Mouse (Mus musculus) stomach, embryonic 14.5 days (tissue): ENCODE measurements at regions not wholly inside any gene's neighbourhood (a gene's known extent, or its start where the extent isn't known, plus 50 kb on each side); places are given as distances from the start of the nearest gene placed in this dataset.

ENCODE experiments used
- ATAC-seq: fragments of 200-750 bp; cut with Nextera tagmentation; 2 replicates; pipeline ENCODE4 v1.8.0; 2017; ENCODE audit warnings: low read depth, moderate TSS enrichment; ENCODE audit not compliant: insufficient number of reproducible peaks, insufficient read depth, low FRiP score
- H3K27ac ChIP-seq: fragments of 300-500 bp; sonication (generic); 2 replicates; pipeline ENCODE4 v1.5.1; 2014; ENCODE audit warnings: mild to moderate bottlenecking, low read length, moderate library complexity, mixed read lengths
- H3K27me3 ChIP-seq: fragments of 300-500 bp; sonication (generic); 2 replicates; pipeline ENCODE4 v1.6.1; 2014; ENCODE audit warnings: low read length, control low read depth, mixed read lengths; ENCODE audit not compliant: control insufficient read depth, insufficient read depth
- H3K36me3 ChIP-seq: fragments of 300-500 bp; sonication (generic); 2 replicates; pipeline ENCODE4 v1.6.1; 2014; ENCODE audit warnings: mild to moderate bottlenecking, control low read depth, low read length, moderate library complexity, mixed read lengths; ENCODE audit not compliant: control insufficient read depth, insufficient read depth
- H3K4me1 ChIP-seq: fragments of 300-500 bp; sonication (generic); 2 replicates; pipeline ENCODE4 v1.6.1; 2014; ENCODE audit warnings: low read length, control low read depth, mixed read lengths; ENCODE audit not compliant: control insufficient read depth, insufficient read depth
- H3K4me2 ChIP-seq: fragments of 300-500 bp; sonication (generic); replicated peaks from 2 replicates; pipeline ENCODE4 v1.6.1; 2014; ENCODE audit warnings: low read depth, low read length, control low read depth
- H3K4me3 ChIP-seq: fragments of 300-500 bp; sonication (generic); 2 replicates; pipeline ENCODE4 v1.5.1; 2014; ENCODE audit warnings: low read depth, low read length, control low read depth
- H3K9ac ChIP-seq: fragments of 300-500 bp; sonication (generic); replicated peaks from 2 replicates; pipeline ENCODE4 v1.6.1; 2014; ENCODE audit warnings: low read depth, mild to moderate bottlenecking, control low read depth, low read length, moderate library complexity, mixed read lengths
- H3K9me3 ChIP-seq: fragments of 300-500 bp; sonication (generic); 2 replicates; pipeline ENCODE4 v1.6.1; 2016; ENCODE audit warnings: low read depth, low read length, control low read depth; ENCODE audit not compliant: control insufficient read depth
- WGBS: fragments of 180-500 bp; shearing (Covaris S2); extraction: QIAGEN DNeasy Blood & Tissue Kit; methylation state at CpG from one replicate; pipeline ENCODE4 v1.1.7; 2014; 5-methylcytosine and 5-hydroxymethylcytosine counted together

DNA sequence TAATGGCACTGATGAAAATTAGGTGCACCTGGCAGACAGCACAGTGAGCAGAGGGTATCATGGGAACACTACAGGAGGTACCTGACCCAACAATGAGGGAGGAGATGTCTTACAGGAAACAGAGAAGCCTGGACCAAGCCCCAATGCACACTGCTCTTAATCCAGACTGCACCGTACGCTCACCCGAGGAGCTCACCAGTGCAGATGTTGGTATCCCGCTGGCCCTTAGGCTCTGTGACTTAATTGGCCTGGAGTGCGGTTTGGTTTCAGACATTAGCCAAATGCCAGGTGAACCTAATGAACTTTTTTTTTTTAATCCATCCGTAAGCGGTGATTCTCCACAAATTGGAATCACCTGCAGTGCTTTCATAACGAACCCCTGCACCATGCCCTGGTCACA, 209.8 kb upstream of the Rgma start:
- Histone ChIP-seq H3K27ac (no peak overlapping the region), H3K4me2 (no peak overlapping the region), H3K27me3 (no peaks in the 10 kb centered on the region), H3K4me1 (no peaks in the 10 kb centered on the region), H3K9ac (no peak overlapping the region), H3K36me3 (no peaks in the 10 kb centered on the region), H3K4me3 (no peak overlapping the region), H3K9me3 (no peaks in the 10 kb centered on the region)
- no peak for ATAC-seq
- WGBS = 94% methylated on average over 8 of the region's 8 CpGs

- H3K4me2 ChIP-seq = no peak overlapping the region
- no peaks in the 10 kb centered on the region for H3K4me1 ChIP-seq
- H3K9ac ChIP-seq = no peak overlapping the region
- WGBS = 67% methylated on average over 8 of the region's 8 CpGs
- H3K4me3 ChIP-seq = no peak overlapping the region
- H3K27me3 ChIP-seq = no peaks in the 10 kb centered on the region
- ATAC-seq = no peak
- no peak overlapping the region for H3K27ac ChIP-seq
- no peaks in the 10 kb centered on the region for H3K9me3 ChIP-seq
- no peaks in the 10 kb centered on the region for H3K36me3 ChIP-seq
Measured at GRCm38 (mm10) chr7:73169416-73169815, 205.9 kb upstream of the Rgma start.

GRCm38 (mm10) chr7:73172615-73173014, 202.7 kb upstream of the Rgma start:
- WGBS = 83% methylated on average over 4 of the region's 4 CpGs
- Histone ChIP-seq H3K9me3 (peaks cover 3% of the 10 kb centered on the region; the same call in 1 of the 2 replicates), H3K4me2 (no peak overlapping the region), H3K27ac (no peak overlapping the region), H3K36me3 (no peaks in the 10 kb centered on the region), H3K4me1 (no peaks in the 10 kb centered on the region), H3K27me3 (no peaks in the 10 kb centered on the region), H3K4me3 (no peak overlapping the region), H3K9ac (no peak overlapping the region)
- ATAC-seq = no peak

GRCm38 (mm10) chr7:73183761-73184160, 191.5 kb upstream of the Rgma start:
- no peak for ATAC-seq
- H3K9me3 ChIP-seq = no peaks in the 10 kb centered on the region; the same call in 1 of the 2 replicates
- H3K4me1 ChIP-seq = no peaks in the 10 kb centered on the region
- no peak overlapping the region for H3K27ac ChIP-seq
- 75% methylated on average over 8 of the region's 8 CpGs for WGBS
- H3K4me3 ChIP-seq = no peak overlapping the region
- H3K9ac ChIP-seq = no peak overlapping the region
- no peak overlapping the region for H3K4me2 ChIP-seq
- no peaks in the 10 kb centered on the region for H3K27me3 ChIP-seq
- no peaks in the 10 kb centered on the region for H3K36me3 ChIP-seq

GRCm38 (mm10) chr7:73184208-73185070, 190.9 kb upstream of the Rgma start:
- no peak overlapping the region for H3K4me2 ChIP-seq
- no peaks in the 10 kb centered on the region for H3K27me3 ChIP-seq
- H3K4me3 ChIP-seq = no peak overlapping the region
- no peaks in the 10 kb centered on the region for H3K4me1 ChIP-seq
- no peak overlapping the region for H3K27ac ChIP-seq
- ATAC-seq = no peak
- no peaks in the 10 kb centered on the region; the same call in 1 of the 2 replicates for H3K9me3 ChIP-seq
- H3K9ac ChIP-seq = no peak overlapping the region
- H3K36me3 ChIP-seq = no peaks in the 10 kb centered on the region
- WGBS = 87% methylated on average over 14 of the region's 14 CpGs

GRCm38 (mm10) chr7:73185071-73185531, 190.2 kb upstream of the Rgma start:
- Histone ChIP-seq H3K9ac (no peak overlapping the region), H3K4me2 (no peak overlapping the region), H3K27me3 (no peaks in the 10 kb centered on the region), H3K4me1 (no peaks in the 10 kb centered on the region), H3K36me3 (no peaks in the 10 kb centered on the region), H3K4me3 (no peak overlapping the region), H3K27ac (no peak overlapping the region), H3K9me3 (no peaks in the 10 kb centered on the region; the same call in 1 of the 2 replicates)
- 82% methylated on average over 10 of the region's 10 CpGs for WGBS
- ATAC-seq = no peak

GRCm38 (mm10) chr7:73185591-73185990, 189.7 kb upstream of the Rgma start:
- H3K9ac ChIP-seq = no peak overlapping the region
- no peaks in the 10 kb centered on the region; the same call in 1 of the 2 replicates for H3K9me3 ChIP-seq
- no peak for ATAC-seq
- H3K36me3 ChIP-seq = no peaks in the 10 kb centered on the region
- no peak overlapping the region for H3K4me2 ChIP-seq
- H3K4me3 ChIP-seq = no peak overlapping the region
- H3K4me1 ChIP-seq = no peaks in the 10 kb centered on the region
- 93% methylated on average over 5 of the region's 5 CpGs for WGBS
- H3K27ac ChIP-seq = no peak overlapping the region
- no peaks in the 10 kb centered on the region for H3K27me3 ChIP-seq

DNA sequence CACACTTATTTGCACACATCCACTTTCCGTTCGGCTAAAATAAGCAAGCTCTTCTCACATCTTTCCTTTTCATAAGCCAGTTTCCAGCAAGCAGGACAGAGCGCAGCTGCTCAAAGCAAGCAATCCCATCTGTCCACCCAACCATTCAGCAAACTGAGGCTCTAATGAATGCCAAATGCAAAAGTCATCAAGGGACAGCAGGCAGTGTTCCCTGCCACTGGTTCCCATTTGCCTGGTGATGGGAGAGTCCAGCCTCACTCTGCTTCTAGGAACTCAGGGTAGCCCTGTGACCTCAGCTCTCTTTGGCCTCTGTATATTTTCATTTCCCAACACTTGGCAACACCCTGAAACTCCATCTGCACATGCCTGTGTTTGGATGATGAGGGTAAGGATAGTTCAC, 188.8 kb upstream of the Rgma start:
- WGBS = 85% methylated on average over 3 of the region's 3 CpGs
- Histone ChIP-seq H3K9ac (no peak overlapping the region), H3K4me3 (no peak overlapping the region), H3K27me3 (no peaks in the 10 kb centered on the region), H3K4me2 (no peak overlapping the region), H3K27ac (no peak overlapping the region), H3K36me3 (no peaks in the 10 kb centered on the region), H3K9me3 (no peaks in the 10 kb centered on the region; the same call in 1 of the 2 replicates), H3K4me1 (no peaks in the 10 kb centered on the region)
- no peak for ATAC-seq
